Mouse (Mus musculus): ENCODE measurements around the gene Rnft2. TPM values are rescaled to one million over a fixed set of nuclear protein-coding genes. Genes with fewer than 3 reads are reported as not detected.

Rnft2 gene
- total and polyA plus RNA-seq, 3 experiments = 0.95 to 1.1 (median 1.0) TPM

DNA sequence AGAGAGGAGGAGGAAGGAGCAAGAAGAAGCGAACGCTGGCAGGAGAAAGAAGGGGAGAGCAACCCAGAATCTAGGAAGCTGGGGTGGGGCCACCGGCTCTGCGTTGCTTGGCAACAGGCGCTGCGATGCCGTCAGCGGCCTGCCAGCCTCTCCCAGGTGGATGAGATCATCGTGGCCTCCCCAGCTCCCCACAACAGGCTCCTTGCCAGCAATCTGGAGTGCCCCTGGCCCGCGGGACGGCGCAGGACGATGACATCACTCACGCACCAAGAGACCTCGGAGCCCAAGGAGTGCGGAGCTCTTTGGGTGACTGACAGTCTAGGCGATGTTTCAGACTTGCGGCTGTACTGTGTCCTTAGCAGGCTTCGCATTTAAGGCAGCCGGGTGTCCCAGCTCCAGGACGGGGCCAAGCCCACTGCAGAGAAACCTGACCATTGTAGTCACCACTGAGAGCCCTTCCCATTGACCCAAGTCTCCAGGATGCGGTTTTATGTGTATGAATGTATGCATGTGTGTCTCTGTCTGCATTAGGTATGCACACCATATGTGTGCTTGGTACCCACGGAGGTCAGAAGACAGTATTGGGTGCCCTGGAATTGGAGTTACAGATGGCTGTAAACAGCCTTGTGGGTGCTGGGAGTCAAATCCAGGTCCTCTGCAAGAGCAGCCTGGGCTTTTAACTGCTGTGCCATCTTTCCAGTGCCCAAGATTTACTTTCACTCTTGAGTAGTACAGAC lies 30.3 kb downstream of the Rnft2 start:
- no peak overlapping the region for H3K4me3 ChIP-seq (ENCODE audit: low read depth, low read length)
- no peak for DNase-seq (ENCODE audit: low spot score)
- no peaks in the 10 kb centered on the region for H3K9me3 ChIP-seq (replicated peaks)
- ATAC-seq (ENCODE audit: extremely low read depth, insufficient number of reproducible peaks, low FRiP score, poor library complexity, severe bottlenecking) = no peak
- H3K27me3 ChIP-seq (ENCODE audit: insufficient read depth, low read length) = peaks cover 3% of the 10 kb centered on the region; the same call in 1 of the 2 replicates
- no peaks in the 10 kb centered on the region for H3K36me3 ChIP-seq (replicated peaks)
- TF ChIP-seq CTCF (IDR thresholded peaks at IDR 0.05; ENCODE audit: low read depth, low read length) (no peak), TAL1 (conservative IDR thresholded peaks at IDR 0.05; ENCODE audit: low read depth, low read length) (no peak), GATA1 (IDR thresholded peaks at IDR 0.05; ENCODE audit: borderline replicate concordance, low read length) (no peak), POLR2AphosphoS5 (IDR thresholded peaks at IDR 0.05; ENCODE audit: insufficient replicate concordance, low read depth, low read length) (no peak), GATA2 (IDR thresholded peaks at IDR 0.05; ENCODE audit: borderline replicate concordance, low read depth, low read length) (no peak)
- no peaks in the 10 kb centered on the region for H3K4me1 ChIP-seq (ENCODE audit: insufficient read depth, low read depth, low read length)

DNA sequence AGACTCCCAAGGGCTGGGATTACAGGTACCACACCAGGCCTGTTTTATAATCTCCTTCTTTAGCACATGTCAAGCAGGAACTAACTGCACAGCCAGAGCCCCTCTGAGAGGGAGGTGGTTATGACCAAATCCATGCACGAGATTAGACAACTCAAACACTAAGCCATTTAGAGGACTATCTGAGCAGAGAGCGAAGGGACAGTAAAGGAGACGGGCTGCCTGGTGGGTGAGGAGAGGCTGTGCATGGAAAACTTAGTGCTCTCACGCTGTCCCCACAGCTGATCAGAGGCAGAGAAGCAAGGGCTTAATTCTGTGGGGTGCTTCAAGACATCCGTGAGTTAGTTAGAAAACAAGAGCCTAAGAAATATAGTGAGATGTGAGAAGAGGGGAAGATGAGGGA lies 30.9 kb downstream of the Rnft2 start:
- Histone ChIP-seq H3K9me3 (replicated peaks) (no peaks in the 10 kb centered on the region), H3K4me3 (ENCODE audit: low read depth, low read length) (no peak overlapping the region), H3K27me3 (ENCODE audit: insufficient read depth, low read length) (peaks cover 3% of the 10 kb centered on the region; the same call in 1 of the 2 replicates), H3K36me3 (replicated peaks) (no peaks in the 10 kb centered on the region), H3K4me1 (ENCODE audit: insufficient read depth, low read depth, low read length) (no peaks in the 10 kb centered on the region)
- DNase-seq (ENCODE audit: low spot score) (no peak), ATAC-seq (ENCODE audit: extremely low read depth, insufficient number of reproducible peaks, low FRiP score, poor library complexity, severe bottlenecking) (no peak)
- no peak for TF ChIP-seq GATA2 (IDR thresholded peaks at IDR 0.05; ENCODE audit: borderline replicate concordance, low read depth, low read length)
- no peak for TF ChIP-seq POLR2AphosphoS5 (IDR thresholded peaks at IDR 0.05; ENCODE audit: insufficient replicate concordance, low read depth, low read length)
- no peak for TF ChIP-seq GATA1 (IDR thresholded peaks at IDR 0.05; ENCODE audit: borderline replicate concordance, low read length)
- no peak for TF ChIP-seq CTCF (IDR thresholded peaks at IDR 0.05; ENCODE audit: low read depth, low read length)
- no peak for TF ChIP-seq TAL1 (conservative IDR thresholded peaks at IDR 0.05; ENCODE audit: low read depth, low read length)

GRCm38 (mm10) chr5:118205852-118206251 lies 39.1 kb downstream of the Rnft2 start:
- Histone ChIP-seq H3K9me3 (replicated peaks) (no peaks in the 10 kb centered on the region), H3K4me3 (ENCODE audit: low read depth, low read length) (no peak overlapping the region), H3K4me1 (ENCODE audit: insufficient read depth, low read depth, low read length) (no peaks in the 10 kb centered on the region), H3K36me3 (replicated peaks) (no peaks in the 10 kb centered on the region), H3K27me3 (ENCODE audit: insufficient read depth, low read length) (no peaks in the 10 kb centered on the region; the same call in 1 of the 2 replicates)
- DNase-seq (ENCODE audit: low spot score) (no peak), ATAC-seq (ENCODE audit: extremely low read depth, insufficient number of reproducible peaks, low FRiP score, poor library complexity, severe bottlenecking) (no peak)
- TF ChIP-seq GATA2 (IDR thresholded peaks at IDR 0.05; ENCODE audit: borderline replicate concordance, low read depth, low read length) (no peak), TAL1 (conservative IDR thresholded peaks at IDR 0.05; ENCODE audit: low read depth, low read length) (no peak), POLR2AphosphoS5 (IDR thresholded peaks at IDR 0.05; ENCODE audit: insufficient replicate concordance, low read depth, low read length) (no peak), GATA1 (IDR thresholded peaks at IDR 0.05; ENCODE audit: borderline replicate concordance, low read length) (no peak), CTCF (IDR thresholded peaks at IDR 0.05; ENCODE audit: low read depth, low read length) (no peak)

DNA sequence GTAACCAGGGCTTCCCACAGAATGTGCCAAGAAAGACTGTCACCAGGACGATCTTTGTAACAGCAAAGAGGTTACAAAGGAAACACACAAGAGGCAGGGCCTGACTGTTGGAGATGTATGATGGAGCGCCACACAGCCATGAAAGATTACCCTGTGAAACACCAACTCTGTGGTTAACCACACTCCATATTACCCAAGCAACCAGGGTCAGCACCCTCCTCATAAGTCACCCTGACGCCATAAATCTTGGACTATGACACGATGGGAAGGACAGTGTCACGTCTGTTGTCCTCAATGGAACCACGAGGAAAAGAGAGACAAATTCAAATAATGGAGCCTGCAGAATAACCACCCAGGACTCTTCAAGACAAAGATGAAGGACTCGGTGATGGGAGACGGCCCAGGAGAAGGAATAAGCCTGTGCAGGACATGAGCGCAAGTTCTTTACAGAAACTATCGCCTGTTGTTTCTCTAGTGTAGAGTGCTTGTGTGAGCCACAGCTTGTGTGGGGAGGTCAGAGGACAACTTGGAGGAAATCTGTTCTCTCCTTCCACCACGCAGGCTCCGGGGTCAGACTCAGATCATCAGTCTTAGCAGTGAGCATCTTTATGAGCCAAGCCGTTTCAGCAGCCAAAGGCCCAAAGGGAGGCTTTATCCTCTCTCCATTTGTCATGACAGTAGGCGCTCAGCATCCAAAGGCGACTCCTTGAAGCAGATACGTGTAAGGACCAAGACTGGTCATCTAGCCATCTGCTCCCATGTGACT lies 40.1 kb downstream of the Rnft2 start:
- no peak for DNase-seq (ENCODE audit: low spot score)
- no peaks in the 10 kb centered on the region for H3K36me3 ChIP-seq (replicated peaks)
- no peaks in the 10 kb centered on the region for H3K9me3 ChIP-seq (replicated peaks)
- no peak for TF ChIP-seq TAL1 (conservative IDR thresholded peaks at IDR 0.05; ENCODE audit: low read depth, low read length)
- TF ChIP-seq POLR2AphosphoS5 (IDR thresholded peaks at IDR 0.05; ENCODE audit: insufficient replicate concordance, low read depth, low read length) = no peak
- TF ChIP-seq GATA2 (IDR thresholded peaks at IDR 0.05; ENCODE audit: borderline replicate concordance, low read depth, low read length) = no peak
- no peak for TF ChIP-seq GATA1 (IDR thresholded peaks at IDR 0.05; ENCODE audit: borderline replicate concordance, low read length)
- TF ChIP-seq CTCF (IDR thresholded peaks at IDR 0.05; ENCODE audit: low read depth, low read length) = no peak
- H3K4me1 ChIP-seq (ENCODE audit: insufficient read depth, low read depth, low read length) = no peaks in the 10 kb centered on the region
- H3K27me3 ChIP-seq (ENCODE audit: insufficient read depth, low read length) = no peaks in the 10 kb centered on the region; the same call in 1 of the 2 replicates
- no peak overlapping the region for H3K4me3 ChIP-seq (ENCODE audit: low read depth, low read length)
- no peak for ATAC-seq (ENCODE audit: extremely low read depth, insufficient number of reproducible peaks, low FRiP score, poor library complexity, severe bottlenecking)

GRCm38 (mm10) chr5:118199670-118200069 lies 45.2 kb downstream of the Rnft2 start:
- DNase-seq (ENCODE audit: low spot score) (no peak), ATAC-seq (ENCODE audit: extremely low read depth, insufficient number of reproducible peaks, low FRiP score, poor library complexity, severe bottlenecking) (no peak)
- no peak for TF ChIP-seq GATA1 (IDR thresholded peaks at IDR 0.05; ENCODE audit: borderline replicate concordance, low read length)
- no peak for TF ChIP-seq CTCF (IDR thresholded peaks at IDR 0.05; ENCODE audit: low read depth, low read length)
- TF ChIP-seq GATA2 (IDR thresholded peaks at IDR 0.05; ENCODE audit: borderline replicate concordance, low read depth, low read length) = no peak
- no peak for TF ChIP-seq POLR2AphosphoS5 (IDR thresholded peaks at IDR 0.05; ENCODE audit: insufficient replicate concordance, low read depth, low read length)
- TF ChIP-seq TAL1 (conservative IDR thresholded peaks at IDR 0.05; ENCODE audit: low read depth, low read length) = no peak
- Histone ChIP-seq H3K27me3 (ENCODE audit: insufficient read depth, low read length) (no peaks in the 10 kb centered on the region; the same call in 1 of the 2 replicates), H3K9me3 (replicated peaks) (no peaks in the 10 kb centered on the region), H3K36me3 (replicated peaks) (no peaks in the 10 kb centered on the region), H3K4me1 (ENCODE audit: insufficient read depth, low read depth, low read length) (no peaks in the 10 kb centered on the region), H3K4me3 (ENCODE audit: low read depth, low read length) (no peak overlapping the region)

GRCm38 (mm10) chr5:118197421-118197820 lies 47.5 kb downstream of the Rnft2 start:
- no peak for ATAC-seq (ENCODE audit: extremely low read depth, insufficient number of reproducible peaks, low FRiP score, poor library complexity, severe bottlenecking)
- no peak for DNase-seq (ENCODE audit: low spot score)
- no peak for TF ChIP-seq GATA1 (IDR thresholded peaks at IDR 0.05; ENCODE audit: borderline replicate concordance, low read length)
- H3K4me1 ChIP-seq (ENCODE audit: insufficient read depth, low read depth, low read length) = no peaks in the 10 kb centered on the region
- no peak overlapping the region for H3K4me3 ChIP-seq (ENCODE audit: low read depth, low read length)
- no peaks in the 10 kb centered on the region for H3K9me3 ChIP-seq (replicated peaks)
- no peaks in the 10 kb centered on the region; the same call in 1 of the 2 replicates for H3K27me3 ChIP-seq (ENCODE audit: insufficient read depth, low read length)
- no peaks in the 10 kb centered on the region for H3K36me3 ChIP-seq (replicated peaks)
